Mouse (Mus musculus): ENCODE results near the gene F5.

The F5 gene

DNA sequence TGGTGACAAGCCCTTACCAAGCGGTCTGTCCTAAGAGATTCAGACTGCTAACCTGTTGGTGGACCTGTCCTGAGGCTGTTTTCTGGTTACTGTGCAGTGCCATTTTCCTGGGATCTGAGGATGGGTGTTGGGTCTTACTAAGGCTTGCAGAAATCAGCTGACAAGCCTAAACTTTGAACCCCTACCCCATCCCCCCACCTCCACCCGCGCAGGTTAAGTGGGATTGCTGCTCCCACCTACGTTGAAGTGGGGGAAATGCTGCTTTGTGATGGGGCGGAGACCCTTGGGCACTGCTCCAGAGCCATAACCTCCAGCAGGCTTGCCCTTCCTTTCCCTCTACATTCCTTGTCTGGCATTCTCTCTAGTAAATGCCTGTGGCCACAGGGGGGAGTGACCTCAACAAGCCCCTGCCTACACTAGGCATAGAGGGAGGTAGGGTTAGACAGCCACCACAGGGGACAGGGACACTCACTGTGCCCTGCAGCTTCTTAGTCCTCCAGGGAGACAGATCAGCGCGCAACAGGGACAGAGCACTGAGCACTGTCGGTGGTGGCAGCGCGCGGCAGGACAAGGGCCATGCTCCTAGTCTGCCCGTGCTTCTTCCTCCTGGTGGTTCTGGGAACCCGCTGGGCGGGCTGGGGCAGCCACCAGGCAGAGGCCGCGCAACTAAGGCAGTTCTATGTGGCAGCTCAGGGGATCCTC, at the start of gene F5:
Gene F5 (plus strand): TSS at position 452 of the 702 bp plus-strand sequence.
- DNase-seq: no peak

GRCm38 (mm10) chr1:164109763-164110162, 41.9 kb upstream of the F5 start:
- DNase-seq: no peak

DNA sequence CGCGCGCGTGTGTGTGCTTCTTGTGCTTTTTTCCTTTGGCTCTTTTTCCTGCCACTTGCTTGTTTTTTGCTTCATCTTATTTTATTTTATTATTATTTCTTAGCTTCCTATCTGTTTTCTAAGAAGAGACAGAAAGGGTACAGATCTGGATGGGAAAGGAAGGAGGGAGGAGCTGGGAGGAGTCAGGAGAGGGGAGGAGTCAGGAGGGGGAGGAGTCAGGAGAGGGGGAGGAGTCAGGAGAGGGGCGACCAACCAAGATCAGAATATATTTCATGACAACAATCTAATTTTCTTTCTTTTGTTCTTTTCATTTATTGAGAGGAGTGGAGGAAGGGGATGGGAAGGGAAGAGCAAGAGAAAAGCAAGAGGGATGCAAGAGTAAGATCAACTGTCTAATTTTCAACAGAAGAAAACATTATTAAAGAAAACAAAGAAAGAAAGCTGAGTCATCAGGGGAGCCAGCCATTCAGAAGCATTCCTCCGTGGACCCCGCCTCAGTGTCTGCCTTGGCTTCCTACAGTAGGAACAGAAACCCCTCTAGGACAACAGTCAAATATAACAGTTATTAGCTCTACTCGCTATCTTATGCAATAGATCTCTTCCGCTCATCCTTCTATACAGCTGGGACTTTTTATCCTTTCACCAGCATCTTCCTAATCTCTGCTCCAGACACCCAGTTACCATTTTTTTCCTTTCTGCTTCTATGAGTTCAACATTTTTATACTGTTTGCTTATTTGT, 40.9 kb upstream of the F5 start:
- no peak for DNase-seq

GRCm38 (mm10) chr1:164114280-164114679, 37.4 kb upstream of the F5 start:
- no peak for DNase-seq

DNA sequence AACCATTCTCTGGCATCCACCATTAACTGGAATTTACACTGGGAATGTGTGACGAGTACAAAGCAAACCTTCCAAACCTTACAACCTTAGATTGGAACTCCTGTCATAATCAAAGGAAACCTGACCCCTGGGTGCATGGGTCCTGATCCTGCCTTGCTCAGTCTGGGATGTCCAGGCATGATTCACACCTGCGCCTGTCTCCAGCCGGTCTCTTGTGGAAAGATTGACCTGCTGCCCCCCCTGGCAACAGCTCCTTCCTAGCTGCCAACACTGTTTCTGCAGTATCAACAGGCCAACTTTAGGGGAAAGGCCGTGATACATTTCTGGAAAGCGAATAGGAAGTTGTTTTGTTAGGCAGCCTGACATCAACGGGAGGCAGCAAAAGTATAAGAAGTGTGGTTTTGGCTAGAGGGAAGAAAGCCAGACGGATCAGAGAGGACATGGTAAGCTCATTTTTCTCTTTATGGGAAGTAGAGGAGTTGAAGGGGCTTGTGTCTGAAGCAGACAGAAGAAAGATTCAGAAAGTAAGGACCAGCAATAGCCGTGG, 36.6 kb upstream of the F5 start, which contains the start of gene Selp:
Gene Selp (plus strand): TSS at position 318 of the 547 bp plus-strand sequence.
- DNase-seq: no peak

DNA sequence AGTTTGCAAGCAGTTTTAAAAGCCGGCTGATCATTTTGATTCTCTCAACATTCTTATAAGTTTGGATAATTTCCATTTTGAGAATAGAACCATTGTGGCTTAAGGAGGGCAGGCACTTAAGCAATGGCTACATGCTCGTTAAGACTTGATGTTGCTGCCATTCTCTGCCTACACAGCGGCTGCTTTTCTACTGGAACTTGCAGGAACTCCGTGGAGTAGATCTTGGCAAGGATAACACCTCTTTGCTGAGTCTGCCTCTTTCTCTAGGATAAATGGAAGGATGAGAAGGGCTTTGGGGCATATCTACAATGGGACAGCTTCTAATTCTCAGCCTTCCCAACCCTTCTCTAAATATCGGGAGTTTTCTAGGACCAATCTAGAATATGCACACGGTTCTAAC, 36.0 kb upstream of the F5 start:
- DNase-seq: no peak

GRCm38 (mm10) chr1:164117869-164118268, 33.8 kb upstream of the F5 start:
- DNase-seq: no peak

- DNase-seq: no peak
Observed at GRCm38 (mm10) chr1:164119892-164120776, 31.5 kb upstream of the F5 start.

- no peak for DNase-seq
Observed at GRCm38 (mm10) chr1:164120777-164121158, 30.9 kb upstream of the F5 start.

DNA sequence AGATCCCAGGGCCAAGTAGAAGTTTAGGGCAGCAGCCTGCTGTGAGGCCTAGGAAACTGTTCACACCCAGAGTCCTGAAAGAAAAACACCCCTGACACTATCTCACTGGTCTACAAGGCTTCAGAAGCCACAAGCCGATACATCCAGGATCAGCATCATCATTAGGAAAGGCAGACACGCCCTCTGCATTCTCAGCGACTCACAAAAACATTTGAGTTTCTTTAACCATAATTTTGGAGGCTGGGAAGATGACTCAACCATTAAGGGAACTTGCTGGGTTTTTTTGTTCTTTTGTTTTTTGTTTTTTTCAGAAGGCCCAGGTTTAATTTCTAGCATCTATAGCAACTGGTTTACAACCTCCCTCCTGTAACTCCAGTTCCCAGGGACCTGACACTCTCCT, 27.8 kb upstream of the F5 start:
- DNase-seq: no peak

GRCm38 (mm10) chr1:164130013-164130412, 21.6 kb upstream of the F5 start:
- DNase-seq: no peak

DNA sequence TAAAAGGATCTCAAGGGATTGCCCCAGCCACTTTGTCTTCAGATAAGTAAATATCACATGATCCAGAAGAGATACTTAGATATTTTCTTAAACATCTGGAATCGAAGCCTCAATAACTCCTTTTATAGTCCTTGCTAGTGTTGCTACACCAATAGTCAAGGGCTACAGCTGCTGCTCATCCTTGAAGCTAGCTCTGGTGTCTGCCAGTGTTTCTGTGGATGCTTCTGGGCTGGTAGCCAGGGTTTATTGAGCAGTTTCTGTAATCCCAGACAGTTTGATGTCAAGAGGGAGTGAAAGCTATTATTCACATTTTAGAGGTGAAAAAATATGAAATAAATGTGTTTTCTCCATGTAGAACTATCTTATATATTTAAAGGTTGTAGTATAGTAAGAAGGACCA, 19.0 kb upstream of the F5 start:
- no peak for DNase-seq

DNA sequence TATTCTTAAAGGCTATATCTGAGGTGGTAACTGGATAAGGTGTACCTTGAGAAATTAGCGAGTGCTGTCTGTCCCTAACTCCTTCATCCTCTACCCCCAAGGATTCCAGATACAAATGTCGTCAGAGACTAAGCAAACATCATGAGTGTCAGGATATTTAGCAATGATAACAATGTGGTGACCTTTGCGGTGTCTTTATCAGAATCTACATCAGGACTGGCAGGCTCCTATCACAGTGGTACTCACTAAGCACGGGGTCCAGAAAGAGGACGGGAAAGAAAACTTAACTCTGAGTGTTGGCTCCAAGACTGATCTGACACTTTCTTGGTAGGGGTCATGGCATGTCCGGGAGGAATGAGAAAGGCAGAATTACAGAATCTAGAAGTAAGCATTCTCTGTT, 17.5 kb upstream of the F5 start:
- DNase-seq: no peak

GRCm38 (mm10) chr1:164135360-164135759, 16.3 kb upstream of the F5 start:
- peak; percentile 41 for DNase-seq

- peak; percentile 35 for DNase-seq
Observed at GRCm38 (mm10) chr1:164135960-164136359, 15.7 kb upstream of the F5 start.

GRCm38 (mm10) chr1:164136636-164137035, 15.0 kb upstream of the F5 start:
- DNase-seq: no peak

DNA sequence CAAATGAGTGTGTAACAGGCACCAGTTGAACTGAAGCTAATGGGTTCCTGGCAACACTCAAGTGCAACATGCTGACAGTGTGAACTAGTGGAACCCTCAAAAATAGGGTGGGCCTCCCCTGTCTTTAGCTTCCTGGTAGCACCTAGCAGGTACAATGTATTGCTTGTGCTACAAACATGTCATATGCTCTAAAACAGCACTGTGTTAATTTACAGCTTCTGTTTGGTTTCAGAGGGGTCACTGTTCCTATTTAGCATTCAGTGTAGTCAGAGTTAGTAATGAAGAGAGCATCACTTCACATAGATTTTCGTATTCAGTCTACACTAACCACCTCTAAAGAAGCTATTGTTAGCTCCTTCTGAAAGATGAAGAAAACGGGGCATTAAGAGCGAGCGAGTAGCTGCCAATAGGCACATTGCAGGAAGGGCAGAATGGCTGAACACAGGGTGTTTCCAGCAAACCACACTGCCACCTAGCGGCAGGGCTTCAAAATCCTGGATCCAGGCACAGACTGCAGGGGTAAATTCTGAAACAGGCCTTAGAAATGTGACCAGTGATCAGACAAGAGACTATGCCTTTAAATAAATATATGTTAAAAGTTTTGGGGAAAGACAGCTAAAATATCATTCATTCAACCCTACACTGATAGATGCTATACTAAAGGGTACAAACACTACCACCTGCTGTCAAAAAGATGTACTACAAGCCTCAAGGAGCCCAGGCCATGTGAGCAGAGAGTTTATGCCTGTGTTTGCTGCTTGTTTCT, 13.1 kb upstream of the F5 start:
- DNase-seq: peak; percentile 89

GRCm38 (mm10) chr1:164139464-164139863, 12.2 kb upstream of the F5 start:
- DNase-seq: no peak

DNA sequence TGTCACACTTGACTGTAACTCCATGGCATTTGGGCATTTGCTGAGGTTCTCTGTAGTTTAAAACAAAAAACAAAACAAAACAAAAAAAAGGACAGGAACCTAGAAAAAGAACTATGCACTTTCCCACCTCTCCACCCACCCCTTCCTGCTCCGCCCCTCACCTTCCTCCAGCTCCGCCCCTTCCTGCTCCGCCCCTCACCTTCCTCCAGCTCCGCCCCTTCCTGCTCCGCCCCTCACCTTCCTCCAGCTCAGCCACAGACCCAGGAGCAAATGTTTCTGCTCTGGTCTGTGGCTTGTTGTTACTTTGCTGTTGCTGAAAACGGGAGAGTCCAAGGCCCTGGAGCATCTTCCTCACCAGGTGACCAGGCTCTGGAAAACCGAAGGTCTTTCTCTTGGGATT, 2.6 kb upstream of the F5 start:
- peak; percentile 59 for DNase-seq

- DNase-seq: no peak
Observed at GRCm38 (mm10) chr1:164152836-164153235, 1.2 kb downstream of the F5 start.

GRCm38 (mm10) chr1:164154983-164155382, 3.3 kb downstream of the F5 start:
- DNase-seq: no peak

- DNase-seq: no peak
Observed at GRCm38 (mm10) chr1:164158571-164158970, 6.9 kb downstream of the F5 start.
